Mouse (Mus musculus) liver, adult 2 months (tissue): ENCODE results near the gene Nxpe5. TPM values are rescaled to one million over a fixed set of nuclear protein-coding genes. Genes with fewer than 3 reads are reported as not detected.

ENCODE experiments used
- DNase-seq: peaks from one replicate; pipeline ENCODE4 v3.0.0-alpha.2; 2011; ENCODE audit warnings: low read depth, low spot score; ENCODE audit errors: extremely low read depth
- H3K27ac ChIP-seq: fragments of 200-500 bp; replicated peaks from 2 replicates; pipeline ENCODE4 v1.5.1; 2012; ENCODE audit warnings: low read depth, mild to moderate bottlenecking, control low read depth, inconsistent platforms, low read length; ENCODE audit not compliant: insufficient read depth
- H3K27me3 ChIP-seq: fragments of 200-500 bp; 2 replicates; pipeline ENCODE4 v1.6.1; 2012; ENCODE audit warnings: mild to moderate bottlenecking, moderate library complexity, low read length, inconsistent platforms; ENCODE audit not compliant: control insufficient read depth, insufficient read depth
- H3K36me3 ChIP-seq: fragments of 200-500 bp; 2 replicates; pipeline ENCODE4 v1.6.1; 2012; ENCODE audit warnings: low read length, inconsistent platforms; ENCODE audit not compliant: control insufficient read depth, insufficient read depth
- H3K4me1 ChIP-seq: fragments of 200-500 bp; 2 replicates; pipeline ENCODE4 v1.6.1; 2011; ENCODE audit warnings: low read length; ENCODE audit not compliant: control insufficient read depth, insufficient read depth
- H3K4me3 ChIP-seq: fragments of 200-500 bp; 2 replicates; pipeline ENCODE4 v1.5.1; 2011; ENCODE audit warnings: low read depth, mild to moderate bottlenecking, control low read depth, low read length, moderate library complexity; ENCODE audit not compliant: insufficient read depth
- H3K79me2 ChIP-seq: fragments of 200-500 bp; 2 replicates; pipeline ENCODE4 v1.6.1; 2012; ENCODE audit warnings: inconsistent platforms, mild to moderate bottlenecking, low read length, moderate library complexity; ENCODE audit not compliant: control insufficient read depth, insufficient read depth
- H3K9ac ChIP-seq: fragments of 200-500 bp; 2 replicates; pipeline ENCODE4 v1.6.1; 2012; ENCODE audit warnings: low read depth, mild to moderate bottlenecking, control low read depth, inconsistent platforms, low read length
- CTCF ChIP-seq: fragments of 200-500 bp; IDR thresholded peaks from 2 replicates; pipeline ENCODE4 v1.5.1; 2011; ENCODE audit warnings: low read depth, low read length, control low read depth
- POLR2A ChIP-seq: fragments of 200-500 bp; IDR thresholded peaks from 2 replicates; pipeline ENCODE4 v1.6.1; 2011; ENCODE audit warnings: low read length, control low read depth; ENCODE audit not compliant: insufficient read depth; ENCODE audit errors: extremely low read depth
- WGBS: fragments of 180-500 bp; shearing (Covaris S2); methylation state at CpG from one replicate; pipeline ENCODE4 v1.1.7; 2018; 5-methylcytosine and 5-hydroxymethylcytosine counted together
- polyA plus RNA-seq: library from polyadenylated mRNA; depleted of rRNA; stranded (reverse); fragments of >200 nt; gene quantifications from 2 replicates; pipeline ENCODE4 v1.2.3, GENCODE M21; 2012
- total RNA-seq: library from RNA; depleted of rRNA; stranded (reverse); fragments of >200 nt; gene quantifications from 2 replicates; pipeline ENCODE4 v1.2.3, GENCODE M21; 2014

The Nxpe5 gene
- total and polyA plus RNA-seq, 2 experiments = 0.07 TPM; not detected in 1

GRCm38 (mm10) chr5:138229511-138229910 is 3.8 kb downstream of the Nxpe5 start:
- no peak for DNase-seq
- Histone ChIP-seq H3K27ac (no peak overlapping the region), H3K4me1 (no peaks in the 10 kb centered on the region), H3K4me3 (no peak overlapping the region), H3K36me3 (no peaks in the 10 kb centered on the region), H3K9ac (no peak overlapping the region), H3K27me3 (no peaks in the 10 kb centered on the region), H3K79me2 (no peaks in the 10 kb centered on the region)
- no peak for TF ChIP-seq CTCF
- no peak for TF ChIP-seq POLR2A
- WGBS = 81% methylated on average over 3 of the region's 3 CpGs

GRCm38 (mm10) chr5:138233778-138234177 is 8.1 kb downstream of the Nxpe5 start:
- Histone ChIP-seq H3K36me3 (no peaks in the 10 kb centered on the region), H3K27me3 (no peaks in the 10 kb centered on the region), H3K79me2 (no peaks in the 10 kb centered on the region), H3K4me1 (no peaks in the 10 kb centered on the region), H3K9ac (no peak overlapping the region), H3K27ac (no peak overlapping the region), H3K4me3 (no peak overlapping the region)
- WGBS = 92% methylated on average over 2 of the region's 2 CpGs
- no peak for DNase-seq
- TF ChIP-seq POLR2A (no peak), CTCF (no peak)

- no peaks in the 10 kb centered on the region for H3K79me2 ChIP-seq
- no peak for DNase-seq
- H3K9ac ChIP-seq = no peak overlapping the region
- H3K27me3 ChIP-seq = no peaks in the 10 kb centered on the region
- TF ChIP-seq CTCF = no peak
- TF ChIP-seq POLR2A = no peak
- no peak overlapping the region for H3K4me3 ChIP-seq
- H3K36me3 ChIP-seq = no peaks in the 10 kb centered on the region
- no peaks in the 10 kb centered on the region for H3K4me1 ChIP-seq
- no peak overlapping the region for H3K27ac ChIP-seq
Measured at GRCm38 (mm10) chr5:138234224-138234623, 8.5 kb downstream of the Nxpe5 start.

GRCm38 (mm10) chr5:138241511-138241910 is 15.8 kb downstream of the Nxpe5 start:
- Histone ChIP-seq H3K9ac (no peak overlapping the region), H3K36me3 (no peaks in the 10 kb centered on the region), H3K27ac (no peak overlapping the region), H3K27me3 (no peaks in the 10 kb centered on the region), H3K79me2 (no peaks in the 10 kb centered on the region), H3K4me3 (no peak overlapping the region), H3K4me1 (no peaks in the 10 kb centered on the region)
- no peak for DNase-seq
- TF ChIP-seq POLR2A (no peak), CTCF (no peak)
- WGBS = 13% methylated on average over 2 of the region's 2 CpGs

- WGBS = 86% methylated on average over 12 of the region's 12 CpGs
- Histone ChIP-seq H3K79me2 (no peaks in the 10 kb centered on the region), H3K36me3 (no peaks in the 10 kb centered on the region), H3K9ac (no peak overlapping the region), H3K27ac (no peak overlapping the region), H3K4me1 (peaks cover 4% of the 10 kb centered on the region), H3K27me3 (no peaks in the 10 kb centered on the region), H3K4me3 (no peak overlapping the region)
- no peak for DNase-seq
- TF ChIP-seq POLR2A = no peak
- TF ChIP-seq CTCF = no peak
Measured at GRCm38 (mm10) chr5:138251144-138251543, 25.4 kb downstream of the Nxpe5 start.

GRCm38 (mm10) chr5:138253061-138253460 is 27.4 kb downstream of the Nxpe5 start:
- 96% methylated on average over 3 of the region's 3 CpGs for WGBS
- Histone ChIP-seq H3K4me3 (no peak overlapping the region), H3K36me3 (no peaks in the 10 kb centered on the region), H3K9ac (no peak overlapping the region), H3K4me1 (peaks cover 4% of the 10 kb centered on the region), H3K27ac (no peak overlapping the region), H3K27me3 (no peaks in the 10 kb centered on the region), H3K79me2 (no peaks in the 10 kb centered on the region)
- TF ChIP-seq CTCF (no peak), POLR2A (no peak)
- DNase-seq = no peak
